Mouse (Mus musculus): ENCODE results near the gene Spata16. TPM values are rescaled to one million over a fixed set of nuclear protein-coding genes. Genes with fewer than 3 reads are reported as not detected.

The Spata16 gene
- polyA plus RNA-seq, 1 experiment from 2014 or later = not detected

DNA sequence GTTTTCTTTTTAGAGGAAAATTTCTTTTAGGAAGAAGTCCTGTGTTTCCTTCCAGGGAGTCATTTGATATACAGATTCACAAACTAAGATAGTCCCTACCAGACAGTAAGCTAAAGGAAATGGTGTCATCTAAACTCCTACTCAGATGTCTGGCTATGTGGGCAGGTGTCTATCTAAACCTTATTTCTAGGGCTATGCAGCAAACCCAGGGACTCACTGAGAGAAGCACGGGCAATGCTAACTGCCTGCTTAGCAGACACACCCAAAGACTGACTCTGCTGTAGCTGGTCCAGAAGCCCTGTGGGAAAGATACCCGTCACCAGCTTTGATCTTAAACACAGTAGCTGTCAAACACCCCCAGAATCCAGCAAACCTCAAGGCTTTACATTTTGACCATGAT lies 284.2 kb downstream of the Spata16 start:
- no peak overlapping the region for H3K4me2 ChIP-seq (replicated peaks)
- H3K27ac ChIP-seq (replicated peaks) = no peak overlapping the region
- no peaks in the 10 kb centered on the region for H3K36me3 ChIP-seq
- ATAC-seq (ENCODE audit: insufficient number of reproducible peaks, low FRiP score, low TSS enrichment, low read depth) = no peak
- no peaks in the 10 kb centered on the region for H3K9me3 ChIP-seq (replicated peaks)
- no peak overlapping the region for H3K9ac ChIP-seq
- no peaks in the 10 kb centered on the region for H3K27me3 ChIP-seq
- 74% methylated on average over 2 of the region's 2 CpGs for WGBS
- H3K4me1 ChIP-seq = no peaks in the 10 kb centered on the region
- H3K4me3 ChIP-seq (replicated peaks) = no peak overlapping the region

DNA sequence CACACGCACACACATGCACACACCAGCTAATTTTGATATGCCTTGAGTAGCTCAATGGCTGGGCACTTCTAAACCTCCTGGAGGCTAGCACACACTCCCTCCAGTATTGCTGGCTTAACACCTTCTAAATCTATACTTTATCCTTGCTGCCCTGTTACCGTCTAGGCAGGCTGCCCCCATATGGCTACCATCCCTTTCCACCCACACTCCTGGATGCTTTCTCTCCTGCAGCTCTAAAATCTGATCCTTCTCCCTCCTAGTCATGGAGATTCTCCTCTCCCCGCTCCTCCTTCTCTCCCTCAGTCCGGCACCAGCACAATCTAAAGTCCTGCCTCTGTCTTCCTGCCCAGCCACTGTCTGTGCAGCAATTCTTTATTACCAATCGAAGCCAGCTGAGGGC lies 286.0 kb downstream of the Spata16 start:
- Histone ChIP-seq H3K4me1 (no peaks in the 10 kb centered on the region), H3K4me2 (replicated peaks) (no peak overlapping the region), H3K4me3 (replicated peaks) (no peak overlapping the region), H3K27ac (replicated peaks) (no peak overlapping the region), H3K9ac (no peak overlapping the region), H3K36me3 (no peaks in the 10 kb centered on the region), H3K27me3 (no peaks in the 10 kb centered on the region), H3K9me3 (replicated peaks) (no peaks in the 10 kb centered on the region)
- WGBS = 71% methylated on average over 5 of the region's 5 CpGs
- ATAC-seq (ENCODE audit: insufficient number of reproducible peaks, low FRiP score, low TSS enrichment, low read depth) = no peak

DNA sequence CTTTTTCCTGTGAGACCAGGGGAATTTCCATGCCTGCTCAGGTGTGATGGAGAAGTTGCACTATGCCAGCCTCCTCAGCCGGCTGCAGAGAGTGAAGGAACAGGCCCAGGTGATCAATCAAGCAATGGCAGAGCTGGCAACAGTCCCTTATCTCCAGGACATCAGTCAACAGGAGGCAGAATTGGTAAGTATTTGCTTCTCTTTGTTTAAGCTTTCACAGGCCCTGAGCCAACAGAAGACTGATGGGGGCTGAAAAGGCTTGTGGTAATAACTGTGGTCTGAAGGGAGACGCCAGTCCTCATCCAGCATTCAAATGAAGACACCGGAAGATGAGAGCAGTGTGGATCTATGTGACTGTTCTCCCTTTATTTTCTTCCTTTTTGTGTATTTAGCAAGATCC lies 286.8 kb downstream of the Spata16 start:
- no peaks in the 10 kb centered on the region for H3K9me3 ChIP-seq (replicated peaks)

DNA sequence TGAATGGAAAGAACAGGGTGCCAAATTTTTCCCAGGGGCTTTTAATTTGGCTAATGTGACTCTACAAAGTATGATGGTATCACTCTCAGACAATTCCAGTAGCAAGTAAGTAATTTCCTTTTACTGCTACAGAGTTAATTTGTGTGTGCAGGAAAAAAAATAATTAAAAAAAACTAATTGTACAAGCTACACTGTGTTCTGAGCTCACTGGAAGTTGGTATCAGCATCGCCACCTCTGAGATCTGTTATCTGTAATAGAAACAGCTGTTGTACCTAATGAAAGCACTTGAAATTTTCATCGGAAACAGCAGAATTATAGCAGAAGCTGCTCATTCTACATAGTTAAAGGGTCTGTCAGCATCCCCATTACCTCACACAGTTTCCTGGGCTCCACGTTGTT lies 295.7 kb downstream of the Spata16 start:
- no peak overlapping the region for H3K4me3 ChIP-seq (replicated peaks)
- no peaks in the 10 kb centered on the region for H3K9me3 ChIP-seq (replicated peaks)
- H3K36me3 ChIP-seq = no peaks in the 10 kb centered on the region
- no peak overlapping the region for H3K9ac ChIP-seq
- H3K27ac ChIP-seq (replicated peaks) = no peak overlapping the region
- WGBS = 83% methylated on average over 3 of the region's 3 CpGs
- ATAC-seq (ENCODE audit: insufficient number of reproducible peaks, low FRiP score, low TSS enrichment, low read depth) = no peak
- no peak overlapping the region for H3K4me2 ChIP-seq (replicated peaks)
- H3K4me1 ChIP-seq = no peaks in the 10 kb centered on the region
- H3K27me3 ChIP-seq = no peaks in the 10 kb centered on the region

More for the DNA sequence above, 286.8 kb downstream of the Spata16 start:
- Histone ChIP-seq H3K27me3 (no peaks in the 10 kb centered on the region), H3K27ac (replicated peaks) (no peak overlapping the region), H3K4me2 (replicated peaks) (no peak overlapping the region), H3K4me1 (no peaks in the 10 kb centered on the region), H3K9ac (no peak overlapping the region), H3K36me3 (no peaks in the 10 kb centered on the region), H3K4me3 (replicated peaks) (no peak overlapping the region)
- 68% methylated on average over 3 of the region's 3 CpGs for WGBS
- ATAC-seq (ENCODE audit: insufficient number of reproducible peaks, low FRiP score, low TSS enrichment, low read depth) = no peak

GRCm38 (mm10) chr3:26936897-26937590 lies 299.6 kb downstream of the Spata16 start:
- Histone ChIP-seq H3K36me3 (no peaks in the 10 kb centered on the region), H3K9me3 (replicated peaks) (no peaks in the 10 kb centered on the region), H3K4me2 (replicated peaks) (no peak overlapping the region), H3K4me1 (no peaks in the 10 kb centered on the region), H3K4me3 (replicated peaks) (no peak overlapping the region), H3K9ac (no peak overlapping the region), H3K27ac (replicated peaks) (no peak overlapping the region), H3K27me3 (no peaks in the 10 kb centered on the region)
- ATAC-seq (ENCODE audit: insufficient number of reproducible peaks, low FRiP score, low TSS enrichment, low read depth) = no peak
- 77% methylated on average over 22 of the region's 22 CpGs for WGBS

- no peak for ATAC-seq (ENCODE audit: insufficient number of reproducible peaks, low FRiP score, low TSS enrichment, low read depth)
- H3K4me2 ChIP-seq (replicated peaks) = no peak overlapping the region
- H3K4me1 ChIP-seq = no peaks in the 10 kb centered on the region
- H3K9ac ChIP-seq = no peak overlapping the region
- no peaks in the 10 kb centered on the region for H3K27me3 ChIP-seq
- H3K27ac ChIP-seq (replicated peaks) = no peak overlapping the region
- no peaks in the 10 kb centered on the region for H3K9me3 ChIP-seq (replicated peaks)
- 67% methylated on average over 5 of the region's 5 CpGs for whole genome bisulfite sequencing
- no peak overlapping the region for H3K4me3 ChIP-seq (replicated peaks)
- H3K36me3 ChIP-seq = no peaks in the 10 kb centered on the region
Measured at GRCm38 (mm10) chr3:26966776-26967175, 329.4 kb downstream of the Spata16 start.

DNA sequence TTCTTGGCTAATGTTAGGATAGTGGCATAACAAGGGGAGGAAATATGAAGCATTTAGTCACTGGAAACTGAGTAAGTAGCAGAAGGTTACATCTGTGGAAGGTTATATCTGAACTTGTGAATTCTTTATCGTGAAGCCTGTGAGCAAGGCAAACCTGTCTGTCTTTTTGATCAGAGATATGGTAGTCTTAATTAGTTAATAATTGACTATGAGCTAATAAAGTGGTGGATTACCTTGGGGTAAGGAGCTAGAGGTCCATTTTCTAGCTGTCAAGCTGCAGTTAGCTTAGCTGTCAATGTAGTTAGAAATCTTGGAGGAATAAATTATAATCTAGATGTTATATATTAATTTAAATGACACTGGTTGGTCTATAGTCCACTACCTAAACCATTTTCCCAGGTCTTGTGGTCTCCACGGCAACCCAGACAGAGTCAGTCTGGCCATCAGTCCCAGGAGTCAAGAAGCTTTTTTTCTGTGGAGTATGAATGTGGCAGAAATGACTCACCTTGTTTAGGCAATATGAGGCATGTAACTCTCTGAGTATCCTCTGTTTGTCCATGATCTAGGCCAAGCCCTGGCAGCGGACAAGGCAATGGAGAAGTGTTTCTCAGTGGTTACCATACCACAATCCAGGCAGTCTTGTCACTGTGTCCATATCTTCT lies 331.6 kb downstream of the Spata16 start:
- H3K27me3 ChIP-seq = no peaks in the 10 kb centered on the region
- 86% methylated on average over 3 of the region's 3 CpGs for WGBS
- H3K4me3 ChIP-seq (replicated peaks) = no peak overlapping the region
- no peak overlapping the region for H3K9ac ChIP-seq
- H3K4me2 ChIP-seq (replicated peaks) = no peak overlapping the region
- no peaks in the 10 kb centered on the region for H3K4me1 ChIP-seq
- H3K27ac ChIP-seq (replicated peaks) = no peak overlapping the region
- no peaks in the 10 kb centered on the region for H3K9me3 ChIP-seq (replicated peaks)
- no peaks in the 10 kb centered on the region for H3K36me3 ChIP-seq
- no peak for ATAC-seq (ENCODE audit: insufficient number of reproducible peaks, low FRiP score, low TSS enrichment, low read depth)

- Histone ChIP-seq H3K36me3 (no peaks in the 10 kb centered on the region), H3K4me2 (replicated peaks) (no peak overlapping the region), H3K9ac (no peak overlapping the region), H3K9me3 (replicated peaks) (no peaks in the 10 kb centered on the region), H3K27ac (replicated peaks) (no peak overlapping the region), H3K4me3 (replicated peaks) (no peak overlapping the region), H3K4me1 (no peaks in the 10 kb centered on the region), H3K27me3 (no peaks in the 10 kb centered on the region)
- 76% methylated on average over 3 of the region's 3 CpGs for WGBS
- ATAC-seq (ENCODE audit: insufficient number of reproducible peaks, low FRiP score, low TSS enrichment, low read depth) = no peak
Measured at GRCm38 (mm10) chr3:26970529-26970928, 333.1 kb downstream of the Spata16 start.

DNA sequence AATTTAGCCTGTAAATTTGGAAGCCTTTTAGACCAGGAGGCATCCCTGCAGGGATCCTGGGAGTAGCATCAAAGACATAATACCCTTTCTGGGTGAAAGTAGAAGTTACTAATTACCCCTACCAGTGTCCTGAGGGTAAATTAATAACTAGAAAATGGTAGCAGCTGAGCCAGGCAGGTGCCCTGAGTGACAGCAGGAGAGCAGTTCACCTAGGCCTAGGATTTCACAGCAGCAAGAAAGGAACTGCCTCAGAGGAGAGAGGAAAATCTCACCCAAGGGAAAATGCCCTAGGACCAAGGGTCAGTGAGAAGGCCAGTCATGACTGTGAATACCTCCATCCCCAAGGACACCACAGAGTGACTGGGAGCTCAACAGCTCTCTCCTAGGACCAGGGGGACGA lies 333.9 kb downstream of the Spata16 start:
- no peaks in the 10 kb centered on the region for H3K9me3 ChIP-seq (replicated peaks)
- H3K27me3 ChIP-seq = no peaks in the 10 kb centered on the region
- H3K27ac ChIP-seq (replicated peaks) = no peak overlapping the region
- H3K9ac ChIP-seq = no peak overlapping the region
- H3K4me2 ChIP-seq (replicated peaks) = no peak overlapping the region
- no peak for ATAC-seq (ENCODE audit: insufficient number of reproducible peaks, low FRiP score, low TSS enrichment, low read depth)
- H3K4me1 ChIP-seq = no peaks in the 10 kb centered on the region
- H3K4me3 ChIP-seq (replicated peaks) = no peak overlapping the region
- WGBS = 30% methylated on average over 1 of the region's 1 CpGs
- H3K36me3 ChIP-seq = no peaks in the 10 kb centered on the region

DNA sequence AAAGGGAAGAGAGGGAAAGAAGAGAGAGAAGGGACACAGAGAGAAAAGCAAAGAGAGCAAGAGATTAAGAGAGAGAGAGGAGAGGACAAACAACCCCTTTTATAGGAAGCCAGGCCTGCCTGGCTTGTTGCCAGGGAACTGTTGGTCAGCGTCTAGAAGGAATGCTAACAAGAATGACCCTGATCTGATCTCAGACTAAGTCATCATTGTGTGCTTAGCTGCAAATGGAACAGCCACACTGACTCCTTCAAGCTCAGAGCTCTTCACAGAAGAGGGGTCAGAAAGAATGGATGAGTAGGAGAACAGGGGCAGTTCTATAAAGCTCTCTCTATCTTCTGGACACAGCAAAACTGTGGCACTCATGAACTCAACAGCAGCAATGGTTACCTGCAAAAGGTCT lies 334.7 kb downstream of the Spata16 start:
- ATAC-seq (ENCODE audit: insufficient number of reproducible peaks, low FRiP score, low TSS enrichment, low read depth) = no peak
- Histone ChIP-seq H3K4me1 (no peaks in the 10 kb centered on the region), H3K36me3 (no peaks in the 10 kb centered on the region), H3K4me2 (replicated peaks) (no peak overlapping the region), H3K27ac (replicated peaks) (no peak overlapping the region), H3K9ac (no peak overlapping the region), H3K4me3 (replicated peaks) (no peak overlapping the region), H3K27me3 (no peaks in the 10 kb centered on the region), H3K9me3 (replicated peaks) (no peaks in the 10 kb centered on the region)
- WGBS = 11% methylated on average over 1 of the region's 1 CpGs

GRCm38 (mm10) chr3:26979603-26980002 lies 342.2 kb downstream of the Spata16 start:
- Histone ChIP-seq H3K4me2 (replicated peaks) (no peak overlapping the region), H3K4me1 (no peaks in the 10 kb centered on the region), H3K27ac (replicated peaks) (no peak overlapping the region), H3K9ac (no peak overlapping the region), H3K4me3 (replicated peaks) (no peak overlapping the region), H3K9me3 (replicated peaks) (no peaks in the 10 kb centered on the region), H3K36me3 (no peaks in the 10 kb centered on the region), H3K27me3 (no peaks in the 10 kb centered on the region)
- no peak for ATAC-seq (ENCODE audit: insufficient number of reproducible peaks, low FRiP score, low TSS enrichment, low read depth)
- WGBS = 75% methylated on average over 2 of the region's 2 CpGs

- H3K36me3 ChIP-seq = no peaks in the 10 kb centered on the region
- no peaks in the 10 kb centered on the region for H3K9me3 ChIP-seq (replicated peaks)
- WGBS = 67% methylated on average over 3 of the region's 3 CpGs
- no peaks in the 10 kb centered on the region for H3K4me1 ChIP-seq
- H3K4me3 ChIP-seq (replicated peaks) = no peak overlapping the region
- H3K4me2 ChIP-seq (replicated peaks) = no peak overlapping the region
- H3K27ac ChIP-seq (replicated peaks) = no peak overlapping the region
- no peaks in the 10 kb centered on the region for H3K27me3 ChIP-seq
- H3K9ac ChIP-seq = no peak overlapping the region
- ATAC-seq (ENCODE audit: insufficient number of reproducible peaks, low FRiP score, low TSS enrichment, low read depth) = no peak
Measured at GRCm38 (mm10) chr3:26980371-26980770, 343.0 kb downstream of the Spata16 start.

Measured in embryonic facial prominence, embryonic 15.5 days (tissue).